Mouse (Mus musculus) adipose tissue, adult 10 weeks (tissue): ENCODE data around the gene Ppef1. TPM values are rescaled to one million over a fixed set of nuclear protein-coding genes. Genes with fewer than 3 reads are reported as not detected.

ENCODE experiments used
- polyA plus RNA-seq: library from polyadenylated mRNA; stranded (reverse); fragments of 350-450 nt; fragmentation: Illumina TruSeq; extraction: RNeasy Lipid Tissue Mini Kit (QIAGEN cat#74804); gene quantifications from one replicate; pipeline ENCODE4 v1.2.3, GENCODE M21; 2014; ENCODE audit warnings: low read depth, low replicate concordance

Gene Ppef1
- polyA plus RNA-seq: 0.62 TPM

DNA sequence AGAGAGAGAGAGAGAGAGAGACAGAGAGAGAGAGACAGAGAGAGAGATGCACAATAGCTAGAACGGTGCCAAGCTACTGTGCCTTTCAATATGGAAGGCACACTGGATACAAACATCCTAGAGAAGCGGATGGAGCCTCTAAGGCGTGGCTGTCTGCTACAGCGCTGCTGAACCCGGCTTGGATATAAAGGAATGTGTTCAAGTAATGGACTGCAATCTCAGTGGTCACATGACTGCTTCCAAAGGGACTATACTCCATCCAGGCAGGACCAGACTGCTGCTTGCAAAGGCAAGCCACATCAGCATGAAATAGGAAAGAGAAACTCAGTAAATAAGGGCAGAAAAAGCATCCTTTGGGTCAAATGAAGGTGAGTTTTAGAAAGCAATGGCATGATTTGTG, at the start of gene Ppef1:
Gene Ppef1, minus strand, starts transcription at position 116 of the 400 bp plus-strand sequence.

DNA sequence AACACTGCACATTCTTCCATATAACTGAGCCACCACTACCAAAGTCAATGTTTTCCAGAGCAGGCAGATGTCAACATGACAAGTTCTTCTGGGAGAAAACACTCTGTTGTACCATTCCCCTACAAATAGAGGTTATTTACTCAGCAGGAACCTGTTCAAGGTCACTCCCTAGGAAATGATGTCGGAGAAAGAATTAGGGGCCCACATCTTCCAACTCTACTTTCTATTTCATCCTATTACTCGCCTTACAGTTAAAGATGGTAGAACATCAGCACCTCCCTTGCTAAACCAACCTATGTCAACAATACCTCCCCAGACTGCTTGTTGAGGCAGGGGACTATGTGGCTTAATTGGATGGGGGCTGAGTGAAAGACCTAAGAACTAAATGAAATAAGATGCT, 32.1 kb upstream of the Ppef1 start, which contains the start of gene Rs1:
Gene Rs1, plus strand, starts transcription at position 301 of the 400 bp plus-strand sequence.

Other genes starting within 250 kb of the Ppef1 start
- gene Phka2, start 233.6 kb downstream of the Ppef1 start, polyA plus RNA-seq: 25.6 TPM
- gene Rs1, start 32.2 kb upstream of the Ppef1 start, polyA plus RNA-seq: not detected
- gene Gja6, start 171.3 kb upstream of the Ppef1 start, polyA plus RNA-seq: 0.20 TPM